Mouse (Mus musculus) erythroblast, adult 5-6 weeks (primary cell): Measurements from ENCODE around the gene Mapkap1. TPM values are rescaled to one million over a fixed set of nuclear protein-coding genes. Genes with fewer than 3 reads are reported as not detected.
"Not testable (repeated sequence)": the region's sequence is repeated elsewhere in the genome, so short reads cannot be mapped to it uniquely, and the experiment has no call there.

Source experiments
- ATAC-seq: replicated peaks from 2 replicates; pipeline ENCODE4 v1.8.0; 2016; ENCODE audit warnings: moderate number of reproducible peaks, mild to moderate bottlenecking, moderate TSS enrichment, inconsistent platforms; ENCODE audit not compliant: poor library complexity, low FRiP score, severe bottlenecking
- total RNA-seq, 2 experiments: library from RNA; stranded (forward) in 1 of 2; stranded (reverse) in 1 of 2; fragments of 150-400 nt in 1 of 2; fragments of 200-764, 138-1000 nt in 1 of 2; gene quantifications; 2 replicates each; pipeline versions ENCODE4 v1.2.3 to v1.2.4; 2015 to 2017; ENCODE audit warnings: low replicate concordance in 2 of 2

Mapkap1 gene
- total RNA-seq, 2 experiments from 2014 or later: 4.8 to 17.1 TPM

DNA sequence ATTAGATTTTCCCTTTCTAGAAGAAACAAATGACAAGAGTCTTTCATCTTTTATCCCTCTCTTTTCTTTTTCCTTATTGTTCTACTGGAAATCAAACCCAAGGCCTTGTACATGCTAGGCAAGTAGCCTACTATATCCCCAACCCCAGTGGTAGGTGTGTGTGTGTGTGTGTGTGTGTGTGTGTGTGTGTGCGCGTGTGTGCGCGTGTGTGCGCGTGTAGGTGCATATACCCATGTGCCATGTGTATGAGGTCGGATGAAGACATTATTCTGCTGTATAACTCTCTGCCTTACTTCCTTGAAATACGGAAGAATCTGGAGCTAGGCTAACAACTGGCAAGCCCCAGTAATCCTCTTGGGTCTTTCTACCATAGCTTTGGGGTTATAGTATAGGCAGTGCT, 24.1 kb downstream of the Mapkap1 start:
- no peak for ATAC-seq

DNA sequence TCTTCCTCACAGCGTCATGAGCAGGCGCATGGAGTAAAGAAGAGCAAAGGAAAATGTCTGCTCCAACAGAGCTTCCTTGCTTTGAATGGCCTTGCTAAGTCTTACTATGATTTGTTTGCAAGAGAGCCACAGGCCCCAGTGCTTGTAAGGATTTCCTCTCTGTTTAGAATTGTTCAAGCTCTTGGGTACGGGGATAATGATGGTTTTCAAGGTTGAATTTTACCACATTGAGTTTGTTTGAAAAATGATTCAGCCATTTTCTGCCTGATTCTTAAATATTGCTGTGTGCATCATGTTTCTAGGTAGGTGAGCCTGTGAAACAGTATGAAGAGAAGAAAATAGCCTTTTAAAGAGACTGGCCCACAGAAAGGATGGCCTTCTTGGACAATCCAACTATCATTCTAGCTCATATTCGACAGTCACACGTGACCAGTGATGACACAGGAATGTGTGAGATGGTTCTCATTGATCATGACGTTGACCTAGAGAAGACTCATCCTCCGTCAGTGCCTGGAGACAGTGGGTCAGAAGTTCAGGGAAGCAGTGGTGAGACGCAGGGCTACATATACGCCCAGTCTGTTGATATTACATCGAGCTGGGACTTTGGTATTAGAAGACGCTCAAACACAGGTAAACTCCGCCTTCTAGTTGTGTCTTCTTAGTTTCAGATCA, 25.3 kb downstream of the Mapkap1 start:
- ATAC-seq: no peak

DNA sequence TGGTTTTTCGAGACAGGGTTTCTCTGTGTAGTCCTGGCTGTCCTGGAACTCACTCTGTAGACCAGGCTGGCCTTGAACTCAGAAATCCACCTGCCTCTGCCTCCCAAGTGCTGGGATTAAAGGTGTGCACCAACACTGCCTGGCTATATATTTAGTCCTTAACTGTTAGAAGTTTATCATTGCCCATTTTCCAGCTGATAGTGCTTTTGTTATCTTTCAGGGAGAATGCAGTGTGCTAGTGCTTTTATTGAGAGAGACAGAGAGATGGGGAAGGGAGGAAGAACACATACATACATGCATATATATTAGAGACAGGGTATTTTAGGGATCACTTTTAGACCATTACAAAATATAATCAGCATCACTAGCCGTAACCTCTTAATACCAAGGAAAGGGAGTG, 26.3 kb downstream of the Mapkap1 start:
- ATAC-seq: not testable (repeated sequence)

DNA sequence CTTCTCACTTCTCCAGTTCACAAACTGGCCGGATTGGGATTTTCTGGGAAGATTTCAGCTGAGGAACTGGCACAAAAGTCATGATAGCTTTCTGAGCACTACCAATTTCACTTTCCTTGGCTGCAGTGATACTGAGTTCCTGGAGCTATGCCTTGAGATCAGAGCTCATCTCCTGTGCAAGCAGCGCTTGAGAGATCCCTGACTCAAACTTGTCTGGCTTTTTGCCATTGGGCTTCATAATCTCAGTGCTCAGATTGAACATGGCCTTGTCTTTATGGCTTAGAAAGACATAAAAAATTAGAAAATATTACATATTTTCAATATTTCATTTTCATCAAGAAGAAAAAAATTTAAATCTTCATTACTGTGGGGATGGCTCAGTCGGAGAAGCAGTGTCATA, 29.8 kb downstream of the Mapkap1 start:
- no peak for ATAC-seq

DNA sequence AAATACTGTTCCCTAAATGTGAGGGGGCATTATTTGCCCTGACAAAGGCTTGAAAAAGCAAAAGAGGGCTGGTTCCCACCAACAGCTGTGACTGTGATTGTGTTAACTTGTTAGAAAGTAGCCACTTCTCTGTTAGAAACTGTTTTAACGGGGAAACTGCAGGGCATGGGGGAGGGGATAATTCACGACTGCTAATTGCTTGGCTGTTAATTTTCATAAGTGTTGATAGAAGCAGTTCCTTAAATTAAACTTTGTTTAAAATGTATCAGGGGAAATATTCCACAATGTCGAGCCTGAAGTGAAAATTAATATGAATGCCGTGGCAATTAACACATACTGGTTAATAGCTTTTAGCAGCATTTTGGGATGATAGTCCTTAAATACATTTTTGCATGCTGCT, 42.2 kb downstream of the Mapkap1 start:
- no peak for ATAC-seq

DNA sequence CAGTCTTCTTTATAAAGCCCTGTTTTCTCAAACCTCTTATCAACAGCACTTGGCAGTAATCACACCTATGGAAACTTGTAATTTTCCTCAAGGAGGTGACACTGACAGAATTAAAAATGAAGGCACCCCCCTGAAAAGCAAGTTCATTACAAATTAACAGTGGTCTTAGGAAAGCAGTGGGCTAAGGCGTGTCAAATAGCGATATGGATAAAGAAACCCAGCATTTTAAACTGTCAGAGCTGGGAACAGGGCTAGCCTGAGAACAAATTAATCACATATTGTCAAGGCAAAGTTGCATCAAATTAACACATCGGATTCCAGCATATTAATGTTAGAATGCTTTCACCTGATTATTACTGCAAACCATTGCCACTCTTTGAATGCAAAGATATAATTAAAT, 55.9 kb downstream of the Mapkap1 start:
- no peak for ATAC-seq

DNA sequence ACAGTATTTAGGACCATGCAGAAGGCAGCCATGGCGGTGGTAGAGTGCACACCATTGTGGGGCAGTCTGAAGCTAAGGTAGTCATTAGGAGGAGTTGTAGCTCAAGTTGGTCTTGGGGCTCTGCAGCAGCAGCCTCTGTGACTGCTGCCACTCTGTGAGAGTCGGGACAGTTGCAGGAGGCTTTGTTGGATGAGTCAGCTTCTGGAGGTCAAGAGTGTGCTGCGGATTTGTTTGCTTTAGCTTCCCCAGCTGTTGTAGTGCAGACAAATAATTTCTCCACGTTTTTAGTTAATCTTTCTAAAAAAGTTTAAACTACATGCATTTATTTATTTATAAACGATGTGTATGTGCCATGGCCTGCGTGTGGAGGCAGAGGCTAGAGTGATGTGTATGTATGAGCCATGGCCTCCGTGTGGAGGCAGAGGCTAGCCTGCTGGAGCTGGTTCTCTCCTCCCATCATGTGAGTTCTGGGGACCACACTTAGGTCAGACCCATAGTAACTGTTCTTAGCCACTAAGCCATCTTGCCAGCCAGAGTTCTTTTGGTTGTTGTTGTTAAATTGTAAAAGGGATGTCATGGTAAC, 62.1 kb downstream of the Mapkap1 start:
- ATAC-seq: no peak

DNA sequence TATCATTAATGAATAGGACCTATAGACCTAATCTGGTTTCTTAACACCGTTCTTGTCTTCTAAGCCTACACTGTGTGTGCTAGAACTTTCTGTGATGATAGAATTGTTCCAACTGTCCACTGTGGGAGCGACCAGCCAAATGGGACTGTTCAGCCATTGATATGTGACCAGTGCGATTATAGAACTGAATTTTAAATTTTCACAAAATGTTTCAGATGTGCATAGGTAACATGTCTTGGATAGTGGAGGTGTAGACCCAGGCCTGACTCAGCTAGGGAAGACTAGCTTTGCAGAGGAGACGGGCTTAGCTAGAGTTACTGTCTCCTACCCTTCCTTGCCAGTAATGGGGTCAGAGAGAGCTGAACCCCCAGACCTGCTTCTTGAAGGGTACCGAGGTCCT, 62.8 kb downstream of the Mapkap1 start:
- ATAC-seq: no peak

DNA sequence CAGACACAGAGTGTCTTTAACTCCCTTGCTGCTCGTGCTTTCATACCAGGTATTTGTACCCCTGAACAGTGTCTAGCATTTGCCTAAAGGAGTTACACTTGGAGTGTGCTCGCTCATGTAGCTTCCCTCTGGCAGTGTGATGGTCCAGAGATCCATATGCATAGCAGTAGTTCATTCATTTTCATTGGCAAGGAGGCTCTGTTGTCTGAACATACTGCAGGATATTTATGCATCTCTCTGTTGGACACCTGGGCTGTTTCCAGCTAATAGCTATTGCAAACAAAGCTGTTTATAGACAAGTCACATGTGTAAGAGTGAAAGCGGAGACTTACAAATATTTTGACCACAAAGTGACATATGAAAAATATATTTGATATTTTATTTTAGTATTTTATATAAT, 67.2 kb downstream of the Mapkap1 start:
- no peak for ATAC-seq

DNA sequence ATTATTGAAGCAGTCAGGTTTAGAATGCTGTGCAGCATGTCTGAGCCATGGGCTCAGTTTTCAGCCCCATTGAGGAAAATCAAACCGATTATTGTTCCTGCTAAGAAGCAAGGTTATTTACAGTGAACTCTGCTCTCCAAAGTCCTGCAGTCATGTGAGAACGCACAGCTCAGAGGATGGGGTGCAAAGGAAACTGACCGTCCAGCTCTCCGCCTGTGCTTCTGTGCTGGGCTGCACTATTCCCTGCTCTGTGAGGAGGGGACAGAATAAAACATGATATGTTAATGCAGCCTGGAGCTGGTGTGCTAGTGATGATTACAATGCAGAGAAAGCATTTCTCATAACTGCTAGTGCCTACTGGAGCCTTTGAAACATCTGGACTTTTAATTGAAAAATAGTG, 74.8 kb downstream of the Mapkap1 start:
- no peak for ATAC-seq

DNA sequence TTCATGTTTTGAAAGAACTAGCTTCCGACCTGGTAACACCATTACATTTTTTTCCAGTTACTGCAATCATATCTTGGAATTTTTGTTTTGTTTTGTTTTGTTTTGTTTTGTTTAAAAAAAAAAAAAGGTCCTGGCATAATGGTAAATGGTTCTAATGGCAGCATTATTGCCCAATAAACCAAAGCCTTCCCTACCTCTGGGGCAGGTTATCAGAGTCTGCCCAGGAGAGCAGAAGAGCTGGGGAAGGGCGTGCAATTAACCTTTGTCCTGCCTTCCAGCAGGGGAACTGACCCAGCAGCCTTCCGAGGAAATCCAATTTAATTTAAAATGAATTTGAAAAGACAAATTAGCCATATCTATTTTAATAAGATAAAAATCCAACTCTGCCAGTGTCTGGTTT, 75.5 kb downstream of the Mapkap1 start:
- ATAC-seq: no peak

DNA sequence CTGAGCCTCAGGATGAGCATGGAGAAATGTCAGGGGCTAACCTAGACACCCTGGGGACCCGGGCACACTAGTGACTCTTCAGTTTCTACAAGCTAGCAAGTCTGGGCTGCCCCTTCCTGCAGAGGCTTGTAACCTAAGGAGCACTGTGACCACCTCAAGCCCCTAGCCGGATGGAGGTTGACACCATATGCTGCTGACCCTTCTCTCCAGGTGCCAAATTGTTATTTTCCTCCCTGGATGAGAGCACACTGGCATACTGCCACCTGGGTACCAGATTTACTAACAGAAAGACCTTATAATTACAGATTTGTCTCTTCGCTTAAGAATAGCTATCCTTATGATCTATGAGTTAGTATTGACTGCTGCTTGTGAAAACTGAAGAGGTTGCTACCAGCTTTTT, 76.0 kb downstream of the Mapkap1 start:
- ATAC-seq: no peak

DNA sequence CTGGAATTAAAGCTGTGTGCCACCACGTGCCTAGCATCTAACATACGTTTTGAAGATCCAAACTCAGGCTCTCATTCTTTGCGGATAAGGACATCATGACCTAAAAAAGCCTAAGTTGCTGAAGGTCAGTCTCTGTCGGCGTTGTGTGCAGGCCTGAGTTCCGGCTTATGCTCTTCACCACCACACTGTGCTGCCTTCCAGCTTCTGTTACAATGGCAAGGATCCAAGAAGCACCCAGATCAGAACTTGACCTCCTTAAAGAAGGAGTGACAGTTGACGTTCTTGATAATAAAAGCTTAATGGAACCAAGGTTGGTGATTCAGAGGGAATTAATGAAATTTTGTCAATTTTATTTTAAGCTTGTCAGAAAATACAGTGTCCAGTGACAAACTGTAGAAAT, 80.7 kb downstream of the Mapkap1 start:
- no peak for ATAC-seq

DNA sequence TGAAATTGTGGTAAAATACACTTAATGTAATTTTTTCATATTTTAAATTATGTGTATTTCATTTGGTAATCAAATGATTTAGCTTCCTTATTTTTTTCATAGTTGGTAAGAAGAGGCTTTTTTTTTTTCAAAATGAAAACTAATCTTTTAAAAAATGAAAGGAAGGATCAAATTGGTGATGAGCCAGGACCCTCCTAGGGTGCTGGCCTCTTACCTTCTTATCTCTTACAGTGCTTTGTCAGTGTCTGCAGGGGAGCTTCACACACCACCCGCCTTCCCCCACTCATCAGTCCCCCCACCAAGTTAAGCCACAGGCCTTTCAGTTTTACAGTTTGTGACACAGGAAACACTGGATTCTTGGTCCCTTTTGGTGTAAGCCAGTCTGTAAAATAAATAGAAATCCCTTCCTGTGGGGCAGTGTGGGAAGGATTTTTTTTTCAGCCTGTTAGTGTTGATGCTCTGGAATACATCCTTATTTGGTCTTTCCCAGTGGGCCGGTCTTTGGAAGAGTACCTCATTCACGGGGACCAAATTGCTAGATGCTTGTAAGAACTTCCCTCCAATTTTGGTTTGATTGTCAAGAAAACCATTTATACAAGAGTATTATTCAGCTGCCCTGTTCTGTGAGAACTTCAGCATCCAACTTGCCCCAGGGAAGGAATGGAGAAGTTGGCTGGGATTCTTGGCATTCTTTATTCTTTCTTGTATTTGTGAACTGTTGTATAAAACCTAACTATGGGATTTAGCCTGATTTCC, 97.6 kb downstream of the Mapkap1 start:
- ATAC-seq: no peak

DNA sequence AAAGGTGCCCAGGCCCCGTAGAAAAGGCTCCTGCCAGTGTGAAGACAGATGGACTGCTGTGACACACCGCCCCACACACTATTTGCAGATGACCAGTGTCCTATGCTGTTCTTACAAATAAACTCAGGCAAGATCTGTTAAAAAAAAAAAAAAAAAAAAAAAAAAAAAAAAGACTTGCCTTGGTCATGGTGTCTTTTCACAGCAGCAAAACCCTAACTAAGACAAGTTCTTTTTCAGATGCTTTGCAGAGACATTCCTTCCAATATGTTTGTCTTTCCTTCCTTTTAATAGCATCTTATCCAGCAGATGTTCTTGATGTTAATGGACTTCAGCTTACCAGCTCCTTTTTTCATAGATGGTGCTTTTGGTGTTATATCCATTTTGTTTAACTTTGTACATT, 99.6 kb downstream of the Mapkap1 start:
- not testable (repeated sequence) for ATAC-seq

DNA sequence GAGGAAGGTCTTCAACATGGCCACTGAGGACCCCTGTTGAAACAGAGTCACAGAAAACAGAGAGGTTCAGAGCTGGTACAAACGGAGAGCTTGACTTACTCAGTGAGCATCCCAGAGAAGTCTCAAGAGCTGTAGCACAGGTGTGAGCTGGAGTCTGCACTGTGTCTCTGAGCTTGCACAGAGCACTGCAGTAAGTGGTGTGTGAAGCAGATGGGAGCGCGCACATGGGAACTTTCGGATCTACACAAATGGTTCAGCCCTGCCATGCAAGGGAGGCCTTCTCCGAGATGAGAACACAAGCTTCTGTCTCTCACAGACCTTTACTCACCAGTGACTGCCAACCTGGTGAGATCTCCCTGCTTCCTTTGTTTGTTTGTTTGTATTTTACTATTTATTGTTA, 103.3 kb downstream of the Mapkap1 start:
- no peak for ATAC-seq

DNA sequence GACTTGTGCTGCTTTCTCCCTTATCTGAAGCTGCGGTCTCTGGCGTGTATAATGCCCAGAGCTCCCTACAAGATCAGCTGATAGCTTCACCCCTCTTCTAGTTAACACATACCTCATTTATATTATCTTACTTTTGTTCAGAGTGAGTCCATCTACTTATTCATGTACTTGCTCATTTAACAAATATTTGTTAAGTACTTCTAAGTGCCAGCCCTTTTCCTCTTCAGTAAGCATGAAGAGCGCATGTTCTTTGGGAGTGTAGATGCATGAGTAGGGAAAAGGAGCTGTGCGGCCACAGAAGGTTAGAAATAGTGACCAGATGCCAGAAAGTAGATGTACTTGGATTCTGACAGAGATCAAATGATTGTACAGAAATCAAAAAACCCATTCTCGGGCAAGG, 108.7 kb downstream of the Mapkap1 start:
- no peak for ATAC-seq

DNA sequence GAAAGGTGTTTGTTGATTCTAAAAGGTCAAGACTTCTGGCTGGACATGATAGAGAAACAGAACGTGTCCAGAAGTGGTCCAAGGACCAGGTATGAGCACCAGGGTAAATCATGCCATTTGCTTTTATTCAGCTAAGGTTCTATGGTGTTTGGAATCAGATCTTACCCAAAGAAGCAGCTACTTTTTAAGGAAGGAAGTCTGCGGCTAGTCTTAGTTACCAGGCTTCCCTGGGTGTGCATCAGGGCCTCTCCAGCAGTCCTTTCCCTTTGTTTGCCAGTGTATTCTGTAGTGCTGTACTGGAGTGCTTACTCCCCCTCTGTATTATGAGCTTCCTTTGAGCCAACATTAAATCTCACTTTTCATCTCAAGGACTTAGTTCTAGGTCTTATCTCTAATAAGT, 111.5 kb downstream of the Mapkap1 start:
- ATAC-seq: no peak

DNA sequence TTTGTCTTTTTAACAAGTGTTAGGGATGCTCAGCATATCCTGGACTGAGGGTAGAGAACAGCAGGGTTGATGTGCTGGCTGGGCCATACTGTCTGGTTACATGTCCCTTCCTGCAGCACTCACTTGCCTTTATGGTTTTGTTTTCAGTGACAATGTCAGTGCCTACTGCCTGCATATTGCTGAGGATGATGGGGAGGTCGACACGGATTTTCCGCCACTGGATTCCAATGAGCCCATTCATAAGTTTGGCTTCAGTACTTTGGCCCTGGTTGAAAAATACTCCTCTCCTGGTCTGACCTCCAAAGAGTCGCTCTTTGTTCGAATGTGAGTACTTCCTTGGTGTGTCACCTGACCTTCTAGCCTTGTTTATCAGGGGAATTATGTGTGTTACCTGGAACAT, 112.0 kb downstream of the Mapkap1 start:
- no peak for ATAC-seq

DNA sequence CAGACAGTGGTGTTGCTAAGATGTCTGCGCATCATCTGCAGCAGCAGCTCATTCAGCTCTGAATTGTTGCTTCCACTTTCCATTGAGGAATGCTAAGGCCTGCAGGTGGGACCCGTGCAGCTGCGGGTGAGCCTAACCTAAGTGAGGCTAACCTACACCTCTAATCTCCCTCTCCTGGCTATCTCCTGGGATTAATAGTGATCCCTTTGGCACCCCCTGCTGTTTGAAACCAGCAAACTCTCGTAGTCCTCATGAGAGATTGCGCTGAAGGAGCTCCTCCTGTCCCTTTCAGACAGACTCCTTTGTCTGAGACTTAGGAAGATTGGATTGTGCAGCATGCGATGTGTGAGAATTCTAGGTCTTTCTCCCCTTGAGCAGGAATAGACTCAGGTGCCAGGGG, 113.0 kb downstream of the Mapkap1 start:
- no peak for ATAC-seq

DNA sequence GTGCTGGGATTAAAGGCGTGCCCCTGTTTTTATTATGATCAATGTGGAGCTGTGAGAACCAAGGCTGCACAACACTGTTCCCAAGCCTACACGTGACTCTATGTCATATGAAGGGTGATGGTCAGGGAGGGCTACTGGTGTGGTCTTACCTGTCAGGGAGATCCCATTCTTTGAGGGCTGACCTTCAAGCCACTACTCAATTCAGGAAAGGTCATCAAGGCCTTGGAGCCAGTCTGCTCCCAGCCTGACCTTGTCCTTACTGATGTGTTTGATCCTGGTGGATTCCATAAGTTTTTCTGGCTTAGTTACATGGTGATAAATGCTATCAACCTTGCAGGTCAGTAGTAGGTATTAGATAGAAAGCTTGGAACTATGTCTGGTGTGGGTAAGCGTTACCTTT, 114.8 kb downstream of the Mapkap1 start:
- ATAC-seq: no peak
